Mouse (Mus musculus) Muller cell, postnatal 12 days (primary cell): ENCODE data around the gene Nf2.
A peak's percentile ranks its signal among the peaks of the same experiment; 100 is the strongest.

ENCODE experiments used
- DNase-seq: peaks from one replicate; pipeline ENCODE4 v3.0.0-alpha.2; 2015; ENCODE audit errors: inconsistent ontology term

The Nf2 gene

GRCm38 (mm10) chr11:4746733-4747132 is 102.6 kb downstream of the Nf2 start, which contains the start of gene Cabp7:
TSS of gene Cabp7 (minus strand) at chr11:4746778.
- no peak for DNase-seq

- DNase-seq, result peak; percentile 26
These were observed 103.4 kb downstream of the Nf2 start for GRCm38 (mm10) chr11:4745969-4746368.

GRCm38 (mm10) chr11:4744691-4745090 is 104.6 kb downstream of the Nf2 start:
- no peak for DNase-seq

GRCm38 (mm10) chr11:4740785-4741184 is 108.6 kb downstream of the Nf2 start:
- no peak for DNase-seq

- DNase-seq, result no peak
These were observed 110.6 kb downstream of the Nf2 start for GRCm38 (mm10) chr11:4738719-4739118.

GRCm38 (mm10) chr11:4737682-4738081 is 111.7 kb downstream of the Nf2 start:
- DNase-seq, result no peak

DNA sequence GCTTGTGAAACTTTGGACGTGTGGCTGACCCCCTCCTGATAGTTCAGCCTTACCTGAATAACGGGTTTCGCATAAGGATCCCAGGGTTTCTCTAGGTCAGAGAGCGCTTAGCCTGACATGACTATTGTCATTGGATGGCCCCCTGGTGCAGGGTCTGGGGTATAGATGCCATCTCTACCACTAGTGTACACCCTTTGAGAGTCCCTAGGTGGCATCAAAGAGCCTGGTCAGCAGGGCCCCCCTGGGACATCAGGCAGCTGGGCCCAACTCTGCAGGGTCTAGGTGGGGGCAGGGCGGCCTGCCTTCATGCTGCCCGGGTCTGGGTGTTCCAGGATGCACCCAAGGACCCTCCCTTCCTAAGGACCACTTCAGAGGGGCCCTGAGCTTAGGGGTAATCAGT is 113.0 kb downstream of the Nf2 start:
- DNase-seq, result no peak

DNA sequence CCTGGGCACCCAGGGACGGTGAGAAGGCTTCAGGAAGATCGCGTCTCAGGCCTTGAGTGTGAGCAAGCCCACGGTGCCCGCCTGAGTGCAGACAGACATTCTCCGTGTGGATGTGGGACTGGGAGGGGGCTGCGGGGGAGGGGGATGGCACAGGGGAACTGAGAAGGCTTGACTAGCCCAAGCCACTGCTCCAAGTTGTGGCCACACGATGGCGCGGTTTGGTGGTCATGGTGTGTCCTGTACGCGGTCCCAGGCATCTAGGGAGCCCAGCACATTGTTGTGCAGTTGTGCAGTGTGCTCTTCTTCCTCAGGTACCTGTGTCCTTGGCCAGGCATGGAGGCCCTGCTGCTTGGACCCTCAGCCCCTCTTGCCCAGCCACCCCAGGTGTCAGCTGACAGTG is 115.2 kb downstream of the Nf2 start:
- DNase-seq, result no peak

- DNase-seq, result no peak
These were observed 117.6 kb downstream of the Nf2 start for GRCm38 (mm10) chr11:4731781-4732180.

DNA sequence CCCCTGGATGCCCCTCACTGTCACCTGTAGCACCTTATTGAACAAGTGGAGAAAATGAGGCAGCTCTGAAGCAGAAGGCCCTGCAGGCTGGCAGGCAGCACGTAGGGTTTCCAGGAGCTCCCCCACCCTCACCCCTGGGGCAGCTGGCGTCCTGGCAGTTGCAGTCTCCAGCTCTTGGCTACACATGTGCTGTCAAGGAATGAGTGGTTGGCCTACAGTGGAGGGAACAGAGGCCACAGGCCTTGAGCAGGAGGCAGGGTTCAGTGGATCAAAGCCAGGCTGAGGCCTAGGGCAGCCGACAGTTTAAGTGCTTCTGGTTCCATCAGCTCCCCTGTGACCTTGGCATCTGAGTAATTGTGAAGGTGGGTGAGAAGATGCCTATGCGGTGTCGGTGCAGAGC is 118.4 kb downstream of the Nf2 start:
- DNase-seq, result no peak

DNA sequence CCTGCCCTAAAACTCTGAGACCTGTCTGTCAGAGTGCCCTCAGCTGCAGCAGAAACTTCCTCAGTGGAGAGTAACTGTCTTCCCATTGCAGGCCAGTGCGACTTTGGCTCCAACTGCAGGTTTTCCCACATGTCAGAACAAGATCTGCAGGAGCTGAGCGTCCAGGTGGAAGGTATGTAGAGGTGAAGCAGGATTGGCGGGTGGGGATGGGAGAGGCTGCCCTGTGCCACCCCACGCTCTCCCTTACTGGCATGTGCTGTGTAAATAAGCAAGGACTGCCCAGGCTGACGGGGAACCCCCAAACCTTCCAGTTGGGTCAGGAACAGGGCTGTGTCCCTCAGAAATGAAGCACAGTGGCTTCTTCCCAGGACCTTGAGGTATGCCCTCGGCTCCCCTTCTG is 119.2 kb downstream of the Nf2 start:
- no peak for DNase-seq

- no peak for DNase-seq
These were observed 119.7 kb downstream of the Nf2 start for GRCm38 (mm10) chr11:4729603-4730002.

GRCm38 (mm10) chr11:4721728-4722127 is 127.6 kb downstream of the Nf2 start:
- no peak for DNase-seq

DNA sequence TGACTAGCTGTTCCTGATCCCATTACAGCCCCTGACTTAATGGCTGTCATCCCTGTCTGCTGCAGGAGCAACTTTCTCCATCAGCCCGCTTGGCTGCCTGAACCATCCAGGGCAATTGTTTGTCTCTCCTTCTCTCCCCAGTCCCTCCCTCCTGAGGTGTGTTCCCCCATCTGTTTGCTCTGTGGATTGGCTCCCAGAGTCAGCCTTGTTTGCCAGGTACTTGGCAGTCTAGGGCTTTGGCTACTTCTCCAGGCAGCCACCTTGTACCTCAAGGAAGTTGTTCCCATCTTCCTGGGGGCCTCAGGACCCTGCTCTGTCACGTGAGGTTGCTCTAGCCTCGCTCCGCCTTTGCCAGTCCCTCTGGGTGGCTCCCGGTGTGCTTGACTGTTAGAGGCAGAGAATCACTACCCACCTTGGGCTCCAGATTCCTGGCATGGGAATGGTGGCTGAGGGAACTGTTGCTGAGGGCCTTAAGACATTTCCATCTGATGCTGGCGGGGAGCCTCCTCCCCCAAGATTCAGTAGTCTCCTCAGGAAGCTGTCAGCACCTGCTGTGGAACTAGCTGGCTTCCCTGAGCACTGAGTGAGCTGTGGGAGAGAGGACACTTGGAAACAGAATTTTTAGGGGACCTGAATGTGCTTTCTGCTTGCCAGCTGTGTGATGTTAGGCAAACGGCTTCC is 128.3 kb downstream of the Nf2 start:
- no peak for DNase-seq

GRCm38 (mm10) chr11:4720393-4720792 is 128.9 kb downstream of the Nf2 start:
- DNase-seq, result no peak

- no peak for DNase-seq
These were observed 129.4 kb downstream of the Nf2 start for GRCm38 (mm10) chr11:4719961-4720360.

GRCm38 (mm10) chr11:4718548-4718947 is 130.8 kb downstream of the Nf2 start:
- DNase-seq, result no peak

DNA sequence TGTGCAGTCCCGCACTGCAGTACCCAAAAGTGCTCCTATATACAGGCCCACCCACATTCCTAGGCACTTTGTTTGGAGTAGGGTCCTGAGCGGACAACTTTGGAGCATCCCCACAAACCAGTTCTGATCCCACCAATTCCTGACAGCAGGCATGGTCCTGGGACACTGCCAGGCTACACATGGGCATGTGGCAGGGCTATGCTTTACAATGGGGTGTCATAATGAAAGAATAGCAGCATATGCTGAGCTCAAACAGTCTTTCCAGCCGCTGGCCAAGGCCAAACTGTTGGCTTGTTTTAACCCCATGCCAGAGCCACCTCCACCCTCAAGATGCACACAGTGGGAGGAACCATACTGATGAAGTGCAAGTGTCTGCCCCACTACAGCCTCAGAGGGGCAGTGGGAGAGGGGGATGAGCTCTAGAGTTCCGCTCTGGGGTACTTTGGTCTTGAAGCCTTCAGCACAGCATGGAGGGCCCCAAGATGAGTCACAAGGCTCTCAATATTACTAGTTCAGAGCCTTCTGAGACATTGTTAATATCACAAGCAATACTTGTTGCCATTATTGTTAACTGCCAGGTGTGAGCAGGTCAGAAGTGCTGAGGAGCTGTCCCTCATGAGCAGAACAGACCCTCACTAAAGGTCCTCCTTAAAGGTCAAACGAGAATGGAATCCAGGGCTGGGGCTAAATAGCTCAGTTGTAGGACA is 132.7 kb downstream of the Nf2 start:
- DNase-seq, result no peak
